Mouse (Mus musculus) heart, embryonic 14.5 days (tissue): ENCODE measurements around the gene Ctnnd1. TPM values are rescaled to one million over a fixed set of nuclear protein-coding genes. Genes with fewer than 3 reads are reported as not detected.
A peak's percentile ranks its signal among the peaks of the same experiment; 100 is the strongest.
"Not testable (repeated sequence)": the region's sequence is repeated elsewhere in the genome, so short reads cannot be mapped to it uniquely, and the experiment has no call there.

Source experiments
- ATAC-seq: fragments of 200-750 bp; cut with Nextera tagmentation; 2 replicates; pipeline ENCODE4 v1.8.0; 2017; ENCODE audit warnings: low read depth, moderate TSS enrichment; ENCODE audit not compliant: insufficient number of reproducible peaks, insufficient read depth, low FRiP score
- H3K27ac ChIP-seq, 2 experiments: fragments of 200-500 bp in 1 of 2; fragments of 300-500 bp in 1 of 2; sonication (generic) in 1 of 2; replicated peaks in 1 of 2; 2 replicates each; pipeline ENCODE4 v1.5.1; 2012 to 2014; ENCODE audit warnings: low read depth in 2 of 2, low read length in 2 of 2, control low read depth in 1 of 2, mild to moderate bottlenecking in 1 of 2, mixed read lengths in 1 of 2; ENCODE audit not compliant: control insufficient read depth in 1 of 2, insufficient read depth in 1 of 2
- H3K27me3 ChIP-seq: fragments of 300-500 bp; sonication (generic); 2 replicates; pipeline ENCODE4 v1.6.1; 2014; ENCODE audit warnings: mild to moderate bottlenecking, low read length, control low read depth; ENCODE audit not compliant: control insufficient read depth, insufficient read depth
- H3K36me3 ChIP-seq: fragments of 300-500 bp; sonication (generic); 2 replicates; pipeline ENCODE4 v1.6.1; 2014; ENCODE audit warnings: mild to moderate bottlenecking, control low read depth, low read length, mixed read lengths; ENCODE audit not compliant: control insufficient read depth, insufficient read depth
- H3K4me1 ChIP-seq, 2 experiments: fragments of 200-500 bp in 1 of 2; fragments of 300-500 bp in 1 of 2; sonication (generic) in 1 of 2; 2 replicates each; pipeline ENCODE4 v1.6.1; 2012 to 2014; ENCODE audit warnings: low read length in 2 of 2, control low read depth in 1 of 2, mixed read lengths in 1 of 2; ENCODE audit not compliant: control insufficient read depth in 2 of 2, insufficient read depth in 2 of 2
- H3K4me2 ChIP-seq: fragments of 300-500 bp; sonication (generic); 2 replicates; pipeline ENCODE4 v1.6.1; 2014; ENCODE audit warnings: mild to moderate bottlenecking, low read length
- H3K4me3 ChIP-seq, 2 experiments: fragments of 200-500 bp in 1 of 2; fragments of 300-500 bp in 1 of 2; sonication (generic) in 1 of 2; 2 replicates each; pipeline ENCODE4 v1.5.1; 2012 to 2014; ENCODE audit warnings: low read length in 2 of 2, mild to moderate bottlenecking in 2 of 2, control low read depth in 1 of 2, low read depth in 1 of 2, moderate library complexity in 1 of 2; ENCODE audit not compliant: control insufficient read depth in 1 of 2, insufficient read depth in 1 of 2
- H3K9ac ChIP-seq: fragments of 300-500 bp; sonication (generic); 2 replicates; pipeline ENCODE4 v1.6.1; 2014; ENCODE audit warnings: mild to moderate bottlenecking, low read length
- H3K9me3 ChIP-seq: fragments of 300-500 bp; sonication (generic); 2 replicates; pipeline ENCODE4 v1.6.1; 2016; ENCODE audit warnings: low read length, control low read depth; ENCODE audit not compliant: control insufficient read depth
- WGBS: fragments of 180-500 bp; shearing (Covaris S2); extraction: QIAGEN DNeasy Blood & Tissue Kit; methylation state at CpG from one replicate; pipeline ENCODE4 v1.1.7; 2014; 5-methylcytosine and 5-hydroxymethylcytosine counted together
- polyA plus RNA-seq: library from polyadenylated mRNA; unstranded; fragments of >200 nt; fragmentation: Nextera tagmentation; extraction: Ambion mirVana; gene quantifications from 2 replicates; pipeline ENCODE4 v1.2.1, GENCODE M21; 2014

Gene Ctnnd1
- polyA plus RNA-seq, 1 experiment from 2014 or later: 68.5 TPM

DNA sequence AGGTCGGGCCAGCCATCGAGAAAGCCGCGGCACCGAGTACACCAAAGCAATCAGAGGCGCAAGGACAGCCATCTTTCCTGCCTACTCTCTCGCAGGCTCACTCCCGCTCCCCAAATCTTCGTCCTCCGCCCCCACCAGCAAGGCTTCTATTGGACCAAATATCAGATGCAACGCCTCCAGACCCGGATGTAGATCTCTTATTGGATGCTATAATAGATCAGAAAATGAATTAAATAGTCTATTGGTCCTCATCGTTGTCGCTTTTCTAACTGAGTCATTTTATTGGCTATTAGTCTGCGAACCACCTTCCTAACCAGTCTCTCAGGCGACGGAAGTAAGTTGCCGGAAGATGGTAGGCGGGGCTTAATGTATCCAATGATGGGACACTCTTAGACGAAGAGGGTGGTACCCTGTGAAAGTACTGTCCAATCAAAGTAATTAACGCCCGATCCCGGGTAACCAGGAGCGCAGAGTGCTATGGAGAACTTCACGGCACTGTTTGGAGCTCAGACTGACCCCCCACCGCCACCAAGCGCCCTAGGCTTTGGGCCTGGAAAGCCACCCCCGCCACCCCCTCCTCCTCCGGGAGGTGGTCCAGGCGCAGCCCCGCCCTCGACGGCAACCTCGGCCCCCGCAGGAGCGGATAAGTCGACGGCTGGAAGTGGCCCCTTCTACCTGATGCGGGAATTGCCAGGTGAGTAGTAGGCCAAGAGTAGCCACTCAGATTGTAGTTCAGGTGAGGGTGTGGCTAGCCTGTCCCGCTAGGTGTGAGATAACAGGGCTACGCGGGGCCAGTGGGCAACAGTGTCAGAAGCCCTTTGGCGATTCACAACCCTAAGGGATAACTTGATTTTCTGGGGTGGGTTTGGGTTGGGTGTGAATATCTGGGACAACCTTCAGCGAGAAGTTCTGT lies 27.7 kb upstream of the Ctnnd1 start, which contains the start of the genes Gm28635 and Med19:
TSS of gene Gm28635 (minus strand) at position 74 of the 913 bp plus-strand sequence.
TSS of gene Med19 (plus strand) at position 435 of the 913 bp plus-strand sequence.
- WGBS: under 1% methylated on average over 44 of the region's 44 CpGs
- H3K9me3 ChIP-seq: no peaks in the 10 kb centered on the region
- no peaks in the 10 kb centered on the region for H3K27me3 ChIP-seq
- H3K36me3 ChIP-seq: peaks cover 45% of the 10 kb centered on the region
- H3K4me1 ChIP-seq: peaks cover 0 to 20% of the 10 kb centered on the region in 2 experiments; a peak in 2 of 4 replicates
- H3K4me3 ChIP-seq: peak within 1 kb of the TSS; percentile 81 to 88
- peak; percentile 99 for ATAC-seq
- peak within 1 kb of the TSS; percentile 75 to 81 for H3K27ac ChIP-seq
- peak within 1 kb of the TSS; percentile 85 for H3K4me2 ChIP-seq
- peak within 1 kb of the TSS; percentile 87 for H3K9ac ChIP-seq

DNA sequence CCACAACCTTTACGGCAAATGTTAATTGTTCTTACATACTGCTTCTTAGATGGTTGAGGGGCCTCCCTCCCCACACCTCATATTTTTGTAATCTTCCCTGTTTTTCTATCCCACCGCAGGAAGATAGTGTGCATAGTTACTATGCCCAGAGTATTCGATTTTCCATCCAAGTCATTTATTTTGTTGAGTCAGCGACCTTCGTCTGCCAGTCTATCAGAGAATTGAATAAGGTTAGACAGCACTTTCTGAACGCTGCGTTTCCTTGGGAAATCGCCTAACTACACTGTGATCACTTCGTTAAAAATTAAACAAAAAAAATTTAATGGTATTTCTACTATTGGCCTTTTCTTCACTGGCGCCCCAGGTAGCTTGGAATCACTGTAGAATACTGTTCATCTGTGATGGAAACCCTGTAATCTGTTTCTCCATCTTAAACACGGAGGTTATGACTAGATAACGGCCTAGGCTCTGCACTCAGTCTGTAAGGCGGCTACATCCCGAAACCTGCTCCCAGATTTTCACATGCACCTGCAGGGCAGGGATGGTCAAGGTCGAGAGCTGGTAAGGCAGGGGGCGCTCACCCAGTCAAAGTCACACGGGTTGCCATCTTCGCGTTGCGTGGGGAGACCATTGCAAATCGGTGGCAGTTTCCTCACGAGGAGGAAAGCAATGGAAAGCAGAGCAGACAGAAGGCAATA lies 26.9 kb upstream of the Ctnnd1 start:
- ATAC-seq: peak; percentile 45
- peaks cover 0 to 16% of the 10 kb centered on the region in 2 experiments; a peak in 2 of 4 replicates for H3K4me1 ChIP-seq
- no peaks in the 10 kb centered on the region for H3K9me3 ChIP-seq
- peak overlapping the region; percentile 79 for H3K4me2 ChIP-seq
- peaks cover 53% of the 10 kb centered on the region for H3K36me3 ChIP-seq
- H3K27ac ChIP-seq: peak overlapping the region; percentile 75 to 81
- H3K4me3 ChIP-seq: peak overlapping the region; percentile 69 to 81
- peak overlapping the region; percentile 82 for H3K9ac ChIP-seq
- 8% methylated on average over 22 of the region's 22 CpGs for WGBS
- no peaks in the 10 kb centered on the region for H3K27me3 ChIP-seq

- H3K4me1 ChIP-seq: peaks cover 3 to 18% of the 10 kb centered on the region in 2 experiments
- H3K27me3 ChIP-seq, H3K9me3 ChIP-seq, ATAC-seq, H3K9ac ChIP-seq, H3K4me3 ChIP-seq: not testable (repeated sequence)
- peaks cover 57% of the 10 kb centered on the region for H3K36me3 ChIP-seq
- peak overlapping the region in 1 of 2 experiments; percentile 91; a peak in 1 of 4 replicates for H3K27ac ChIP-seq
- 0 out of 2 replicates have a peak overlapping the region, but pooled peaks have one; percentile 81 for H3K4me2 ChIP-seq
- 57% methylated on average over 4 of the region's 5 CpGs for WGBS
Observed at GRCm38 (mm10) chr2:84671535-84671934, 21.0 kb upstream of the Ctnnd1 start.

DNA sequence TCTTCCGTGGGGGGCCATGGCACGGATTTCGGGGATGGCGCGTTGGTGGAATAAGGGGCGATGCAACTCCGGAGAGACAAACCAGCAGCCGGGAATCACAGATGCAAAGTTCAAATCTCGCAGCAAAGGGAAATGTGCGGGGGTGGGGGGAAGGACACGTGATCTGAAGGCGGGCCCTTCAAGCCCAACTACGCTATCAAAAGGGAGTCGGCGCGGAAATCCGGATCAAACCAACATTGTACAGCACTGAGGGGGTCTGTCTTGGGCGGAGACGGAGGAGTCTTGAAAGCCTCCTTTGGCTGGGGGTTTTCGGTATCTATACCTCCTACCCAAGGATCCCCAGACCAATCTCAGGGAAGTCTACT lies 20.0 kb upstream of the Ctnnd1 start, which contains the start of gene Selenoh:
TSS of gene Selenoh (minus strand) at position 202 of the 365 bp plus-strand sequence.
- H3K4me2 ChIP-seq: peak within 1 kb of the TSS; percentile 81
- H3K27me3 ChIP-seq: no peaks in the 10 kb centered on the region
- peaks cover 48% of the 10 kb centered on the region for H3K36me3 ChIP-seq
- H3K4me1 ChIP-seq: peaks cover 6 to 12% of the 10 kb centered on the region in 2 experiments
- peak within 1 kb of the TSS; percentile 91 to 95 for H3K27ac ChIP-seq
- no peaks in the 10 kb centered on the region for H3K9me3 ChIP-seq
- H3K4me3 ChIP-seq: peak within 1 kb of the TSS; percentile 98 to 99
- WGBS: under 1% methylated on average over 20 of the region's 20 CpGs
- H3K9ac ChIP-seq: peak within 1 kb of the TSS; percentile 97
- peak; percentile 84 for ATAC-seq

DNA sequence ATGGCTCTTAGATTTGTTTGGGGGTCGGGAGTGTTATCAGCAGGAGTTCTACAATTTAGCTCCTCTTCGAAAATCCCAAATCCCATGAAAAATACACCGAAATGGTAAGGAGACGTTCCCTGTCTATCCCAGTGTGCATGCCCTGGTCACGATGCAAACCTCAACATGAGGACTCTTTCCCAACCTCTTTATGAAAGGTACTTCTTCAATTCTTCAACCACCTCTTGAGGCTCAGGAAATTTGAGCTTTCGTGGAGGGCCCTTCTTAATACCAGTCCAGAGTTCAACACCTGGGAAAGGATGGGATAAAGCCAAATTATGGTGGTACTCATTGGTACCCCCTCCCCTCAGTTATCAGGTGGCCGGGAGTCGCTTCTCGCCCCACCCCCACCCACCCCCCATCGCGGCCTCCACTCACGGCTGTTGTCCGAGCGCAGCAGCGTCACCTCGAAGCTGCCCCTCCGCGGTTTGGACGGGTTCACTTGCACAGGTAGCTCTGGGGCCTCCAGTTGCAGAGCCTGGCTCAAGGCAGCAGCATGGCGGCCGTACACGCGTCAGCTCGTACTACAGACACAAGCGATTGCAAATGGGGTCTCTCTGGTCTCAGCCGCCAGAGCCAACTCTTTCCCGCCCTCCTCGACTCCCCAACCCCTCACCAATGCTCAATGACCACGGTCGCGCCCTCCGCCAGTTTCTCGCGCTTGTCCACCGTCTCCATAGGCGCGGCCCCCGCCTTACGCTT lies 19.4 kb upstream of the Ctnnd1 start:
- Histone ChIP-seq H3K9me3 (no peaks in the 10 kb centered on the region), H3K4me3 (peak overlapping the region; percentile 98 to 99), H3K9ac (peak overlapping the region; percentile 97), H3K36me3 (peaks cover 42% of the 10 kb centered on the region), H3K27me3 (no peaks in the 10 kb centered on the region), H3K27ac (peak overlapping the region; percentile 91 to 95), H3K4me2 (peak overlapping the region; percentile 81), H3K4me1 (peaks cover 6 to 12% of the 10 kb centered on the region in 2 experiments)
- ATAC-seq: peak; percentile 63
- WGBS: 3% methylated on average over 39 of the region's 39 CpGs

GRCm38 (mm10) chr2:84666081-84666480 lies 15.5 kb upstream of the Ctnnd1 start:
- Histone ChIP-seq H3K4me2 (no peak overlapping the region), H3K4me1 (peaks cover 6 to 11% of the 10 kb centered on the region in 2 experiments; a peak in 3 of 4 replicates), H3K27me3 (no peaks in the 10 kb centered on the region), H3K9me3 (no peaks in the 10 kb centered on the region), H3K4me3 (no peak overlapping the region), H3K36me3 (peaks cover 14% of the 10 kb centered on the region; the same call in 1 of the 2 replicates), H3K9ac (no peak overlapping the region), H3K27ac (peak overlapping the region; percentile 51 to 58)
- no peak for ATAC-seq
- 45% methylated on average over 12 of the region's 12 CpGs for WGBS

DNA sequence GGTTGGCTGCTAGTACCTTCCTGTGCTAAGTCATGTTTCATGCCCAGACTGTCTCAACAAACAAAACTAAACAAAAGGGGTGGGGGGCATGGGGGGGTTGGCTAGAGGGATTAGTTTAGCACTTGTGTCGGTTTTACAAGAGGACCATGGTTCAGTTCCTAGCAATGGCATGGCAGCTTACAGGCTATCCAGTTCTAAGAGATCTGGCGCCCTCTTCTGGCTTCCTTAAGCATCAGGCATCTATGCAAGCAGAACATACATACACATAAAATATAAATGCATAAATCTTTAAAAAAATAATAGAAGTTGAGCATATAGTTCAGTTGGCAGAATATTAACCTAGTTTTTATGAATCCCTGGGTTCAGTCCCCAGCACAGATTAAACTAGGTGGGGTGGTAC lies 12.3 kb upstream of the Ctnnd1 start:
- H3K36me3 ChIP-seq: no peaks in the 10 kb centered on the region; the same call in 1 of the 2 replicates
- H3K9me3 ChIP-seq: no peaks in the 10 kb centered on the region
- H3K27ac ChIP-seq: no peak overlapping the region
- H3K4me2 ChIP-seq: no peak overlapping the region
- H3K4me3 ChIP-seq: no peak overlapping the region
- no peaks in the 10 kb centered on the region for H3K27me3 ChIP-seq
- no peak overlapping the region for H3K9ac ChIP-seq
- no peak for ATAC-seq
- H3K4me1 ChIP-seq: peaks cover 0 to 6% of the 10 kb centered on the region in 2 experiments; a peak in 1 of 4 replicates
- WGBS: 21% methylated on average over 2 of the region's 2 CpGs
